Mouse (Mus musculus): Measurements from ENCODE around the gene Pa2g4. TPM values are rescaled to one million over a fixed set of nuclear protein-coding genes. Genes with fewer than 3 reads are reported as not detected.
"Not testable (repeated sequence)": the region's sequence is repeated elsewhere in the genome, so short reads cannot be mapped to it uniquely, and the experiment has no call there.

Gene Pa2g4
- 81.9 and 85.1 TPM in 2 replicates for polyA plus RNA-seq (2015; fragmentation: Nextera tagmentation; extraction: Ambion mirVana)

GRCm38 (mm10) chr10:128565788-128566531 lies at the start of gene Pa2g4:
Gene Pa2g4 (minus strand): TSS chr10:128565987.
- H3K36me3 ChIP-seq (replicated peaks; ENCODE audit: insufficient read depth, low read length): peaks cover 24% of the 10 kb centered on the region
- ATAC-seq (peak; percentile 96), DNase-seq (peak; percentile 97)
- peak within 1 kb of the TSS; percentile 93 for H3K4me3 ChIP-seq (ENCODE audit: low read depth, low read length)
- peaks cover 14% of the 10 kb centered on the region; the same call in 1 of the 2 replicates for H3K4me1 ChIP-seq (ENCODE audit: insufficient read depth)
- peak within 1 kb of the TSS; percentile 95 for H3K9ac ChIP-seq (replicated peaks)
- under 1% methylated on average over 57 of the region's 58 CpGs for WGBS (ENCODE audit: insufficient replicate concordance)
- H3K27ac ChIP-seq (ENCODE audit: low read depth): peak within 1 kb of the TSS; percentile 92
- H3K27me3 ChIP-seq (ENCODE audit: insufficient read depth, low read length): no peaks in the 10 kb centered on the region
- H3K4me2 ChIP-seq (ENCODE audit: low read depth, low read length): peak within 1 kb of the TSS; percentile 95
- TF ChIP-seq EP300 (IDR thresholded peaks at IDR 0.05; ENCODE audit: low read depth) (peak; percentile 47; the same call in 1 of the 2 replicates), CTCF (IDR thresholded peaks at IDR 0.05; ENCODE audit: low read depth) (no peak)
- H3K9me3 ChIP-seq (ENCODE audit: low read length): no peaks in the 10 kb centered on the region

- H3K9me3 ChIP-seq (ENCODE audit: low read length): no peaks in the 10 kb centered on the region
- H3K27ac ChIP-seq (ENCODE audit: low read depth): no peak overlapping the region
- no peaks in the 10 kb centered on the region for H3K27me3 ChIP-seq (ENCODE audit: insufficient read depth, low read length)
- 48% methylated on average over 3 of the region's 3 CpGs for WGBS (ENCODE audit: insufficient replicate concordance)
- TF ChIP-seq EP300 (IDR thresholded peaks at IDR 0.05; ENCODE audit: low read depth): no peak
- TF ChIP-seq CTCF (IDR thresholded peaks at IDR 0.05; ENCODE audit: low read depth): peak; percentile 55
- no peak overlapping the region for H3K4me3 ChIP-seq (ENCODE audit: low read depth, low read length)
- H3K4me1 ChIP-seq (ENCODE audit: insufficient read depth): no peaks in the 10 kb centered on the region
- no peak overlapping the region for H3K9ac ChIP-seq (replicated peaks)
- no peaks in the 10 kb centered on the region for H3K36me3 ChIP-seq (replicated peaks; ENCODE audit: insufficient read depth, low read length)
- no peak for ATAC-seq
- H3K4me2 ChIP-seq (ENCODE audit: low read depth, low read length): no peak overlapping the region
- no peak for DNase-seq
Measured at GRCm38 (mm10) chr10:128614934-128615333, 49.1 kb upstream of the Pa2g4 start.

- H3K27me3 ChIP-seq (ENCODE audit: insufficient read depth, low read length); H3K9ac ChIP-seq (replicated peaks); H3K36me3 ChIP-seq (replicated peaks; ENCODE audit: insufficient read depth, low read length); DNase-seq; ATAC-seq; H3K4me3 ChIP-seq (ENCODE audit: low read depth, low read length); H3K4me1 ChIP-seq (ENCODE audit: insufficient read depth); H3K9me3 ChIP-seq (ENCODE audit: low read length); H3K27ac ChIP-seq (ENCODE audit: low read depth); H3K4me2 ChIP-seq (ENCODE audit: low read depth, low read length): not testable (repeated sequence)
- 48% methylated on average over 4 of the region's 4 CpGs for WGBS (ENCODE audit: insufficient replicate concordance)
Measured at GRCm38 (mm10) chr10:128613820-128614219, 48.0 kb upstream of the Pa2g4 start.

GRCm38 (mm10) chr10:128613154-128613440 lies 47.3 kb upstream of the Pa2g4 start:
- Histone ChIP-seq H3K4me2 (ENCODE audit: low read depth, low read length) (no peak overlapping the region), H3K27me3 (ENCODE audit: insufficient read depth, low read length) (no peaks in the 10 kb centered on the region), H3K4me3 (ENCODE audit: low read depth, low read length) (no peak overlapping the region), H3K9ac (replicated peaks) (no peak overlapping the region), H3K27ac (ENCODE audit: low read depth) (no peak overlapping the region), H3K4me1 (ENCODE audit: insufficient read depth) (no peaks in the 10 kb centered on the region), H3K9me3 (ENCODE audit: low read length) (no peaks in the 10 kb centered on the region), H3K36me3 (replicated peaks; ENCODE audit: insufficient read depth, low read length) (no peaks in the 10 kb centered on the region)
- ATAC-seq (peak; percentile 31; the same call in 1 of the 2 replicates), DNase-seq (no peak)
- TF ChIP-seq EP300 (IDR thresholded peaks at IDR 0.05; ENCODE audit: low read depth): no peak
- no peak for TF ChIP-seq CTCF (IDR thresholded peaks at IDR 0.05; ENCODE audit: low read depth)
- WGBS (ENCODE audit: insufficient replicate concordance): 37% methylated on average over 6 of the region's 6 CpGs

- H3K27ac ChIP-seq (ENCODE audit: low read depth): no peak overlapping the region
- no peak overlapping the region for H3K9ac ChIP-seq (replicated peaks)
- no peaks in the 10 kb centered on the region for H3K27me3 ChIP-seq (ENCODE audit: insufficient read depth, low read length)
- H3K36me3 ChIP-seq (replicated peaks; ENCODE audit: insufficient read depth, low read length): no peaks in the 10 kb centered on the region
- DNase-seq (peak; percentile 86), ATAC-seq (peak; percentile 75)
- peak overlapping the region; percentile 14; the same call in 1 of the 2 replicates for H3K4me2 ChIP-seq (ENCODE audit: low read depth, low read length)
- no peaks in the 10 kb centered on the region for H3K4me1 ChIP-seq (ENCODE audit: insufficient read depth)
- WGBS (ENCODE audit: insufficient replicate concordance): 14% methylated on average over 16 of the region's 16 CpGs
- no peak overlapping the region for H3K4me3 ChIP-seq (ENCODE audit: low read depth, low read length)
- H3K9me3 ChIP-seq (ENCODE audit: low read length): no peaks in the 10 kb centered on the region
- TF ChIP-seq EP300 (IDR thresholded peaks at IDR 0.05; ENCODE audit: low read depth): no peak
- peak; percentile 95 for TF ChIP-seq CTCF (IDR thresholded peaks at IDR 0.05; ENCODE audit: low read depth)
Measured at GRCm38 (mm10) chr10:128612433-128613153, 46.8 kb upstream of the Pa2g4 start.

- H3K4me2 ChIP-seq (ENCODE audit: low read depth, low read length): no peak overlapping the region
- H3K4me1 ChIP-seq (ENCODE audit: insufficient read depth): peaks cover 3% of the 10 kb centered on the region; the same call in 1 of the 2 replicates
- 45% methylated on average over 2 of the region's 2 CpGs for WGBS (ENCODE audit: insufficient replicate concordance)
- TF ChIP-seq CTCF (IDR thresholded peaks at IDR 0.05; ENCODE audit: low read depth) (no peak), EP300 (IDR thresholded peaks at IDR 0.05; ENCODE audit: low read depth) (no peak)
- H3K9ac ChIP-seq (replicated peaks): no peak overlapping the region
- no peak overlapping the region for H3K27ac ChIP-seq (ENCODE audit: low read depth)
- H3K36me3 ChIP-seq (replicated peaks; ENCODE audit: insufficient read depth, low read length): no peaks in the 10 kb centered on the region
- H3K4me3 ChIP-seq (ENCODE audit: low read depth, low read length): no peak overlapping the region
- H3K9me3 ChIP-seq (ENCODE audit: low read length): no peaks in the 10 kb centered on the region
- ATAC-seq: no peak
- H3K27me3 ChIP-seq (ENCODE audit: insufficient read depth, low read length): no peaks in the 10 kb centered on the region
- no peak for DNase-seq
Measured at GRCm38 (mm10) chr10:128606483-128606882, 40.7 kb upstream of the Pa2g4 start.
